Mouse (Mus musculus): Measurements from ENCODE around the gene Zfpm1.

DNA sequence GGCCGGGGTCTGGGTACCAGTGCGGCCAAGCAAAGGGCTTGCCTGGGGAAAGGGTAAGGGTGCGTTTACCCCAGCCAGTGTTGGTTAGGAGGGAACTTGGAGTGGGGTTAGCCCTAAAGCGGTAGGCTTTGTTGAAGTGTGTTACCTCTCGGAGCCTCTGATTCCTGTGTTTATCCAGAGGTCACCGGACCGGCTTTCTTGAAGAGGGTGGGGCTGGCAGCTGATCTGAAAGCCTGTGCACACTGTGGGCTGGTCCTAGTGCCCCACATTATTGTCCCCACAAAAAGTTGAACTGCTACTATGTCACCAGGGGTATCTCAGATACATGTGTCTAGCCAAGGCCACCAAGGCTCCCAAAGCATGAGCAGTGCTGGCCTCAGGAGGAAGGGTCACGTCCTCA lies 43.2 kb upstream of the Zfpm1 start:
- TF ChIP-seq CTCF (IDR thresholded peaks at IDR 0.05; ENCODE audit: control insufficient read depth, insufficient read depth, insufficient replicate concordance, low read depth, low read length) = no peak
- no peak for TF ChIP-seq POLR2A (IDR thresholded peaks at IDR 0.05; ENCODE audit: control insufficient read depth, low read depth, low read length)

All from testis, adult 2 months (tissue).